Mouse (Mus musculus) spleen, postnatal 14 days (tissue): ENCODE data around the gene Trio.

Experiments
- DNase-seq, 2 experiments: peaks; one replicate each; pipeline ENCODE4 v3.0.0; 2021 to 2022; ENCODE audit warnings: low spot score in 2 of 2

Trio gene

DNA sequence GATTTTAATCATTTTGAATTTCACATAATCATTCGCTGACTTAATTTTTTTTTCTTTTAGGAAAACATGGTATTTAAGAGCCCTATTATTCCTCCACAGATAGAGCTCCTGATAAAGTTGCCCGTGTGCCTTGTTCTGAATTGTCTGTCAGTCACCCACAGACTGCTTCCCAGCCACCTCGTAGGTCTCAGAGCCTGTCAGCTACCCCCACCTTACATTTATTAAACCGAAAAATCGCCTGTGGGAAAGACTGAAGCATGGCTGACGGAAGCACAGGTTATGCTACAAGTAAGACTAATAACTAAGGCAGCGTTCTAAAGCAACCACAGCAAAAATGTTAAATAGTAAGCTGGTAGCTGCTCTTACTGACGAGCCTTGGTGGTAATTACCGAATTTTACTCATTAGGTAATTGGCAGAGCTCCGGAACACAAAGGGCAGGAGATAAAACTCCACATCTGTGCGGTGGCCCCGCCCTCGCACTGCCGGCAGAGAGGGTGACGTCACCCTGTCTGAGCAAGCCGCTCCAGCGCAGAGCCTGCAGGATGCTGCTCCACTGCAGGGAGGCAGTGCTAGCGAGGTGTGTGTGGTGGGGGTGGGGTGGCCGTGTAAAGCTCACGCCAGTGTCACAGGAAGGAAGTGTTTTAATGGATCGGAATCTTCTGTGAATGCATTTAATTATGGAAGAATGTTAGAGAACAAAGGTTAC is 102.2 kb downstream of the Trio start:
- peak; percentile 16 to 37 for DNase-seq

DNA sequence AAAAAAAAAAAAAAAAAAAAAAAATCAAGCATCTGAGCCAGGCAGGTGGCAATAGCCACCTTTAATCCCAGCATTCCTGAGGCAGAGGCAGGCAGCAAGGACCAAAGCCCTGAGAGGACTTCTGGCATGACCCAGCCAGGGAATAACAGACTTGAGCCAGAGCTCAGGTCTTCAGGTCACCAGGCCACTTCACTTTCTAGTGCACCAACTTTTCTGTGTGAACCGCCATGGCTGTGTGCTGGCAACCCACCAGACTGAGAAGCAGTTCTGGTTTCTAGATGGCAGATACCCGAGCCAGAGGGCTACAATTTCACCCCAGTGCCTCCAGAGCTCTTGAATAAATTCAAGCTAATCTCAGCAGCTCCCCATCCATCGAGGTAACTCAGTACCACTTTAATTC is 104.9 kb downstream of the Trio start:
- DNase-seq, result no peak

GRCm38 (mm10) chr15:27919540-27919939 is 106.1 kb downstream of the Trio start:
- no peak for DNase-seq

DNA sequence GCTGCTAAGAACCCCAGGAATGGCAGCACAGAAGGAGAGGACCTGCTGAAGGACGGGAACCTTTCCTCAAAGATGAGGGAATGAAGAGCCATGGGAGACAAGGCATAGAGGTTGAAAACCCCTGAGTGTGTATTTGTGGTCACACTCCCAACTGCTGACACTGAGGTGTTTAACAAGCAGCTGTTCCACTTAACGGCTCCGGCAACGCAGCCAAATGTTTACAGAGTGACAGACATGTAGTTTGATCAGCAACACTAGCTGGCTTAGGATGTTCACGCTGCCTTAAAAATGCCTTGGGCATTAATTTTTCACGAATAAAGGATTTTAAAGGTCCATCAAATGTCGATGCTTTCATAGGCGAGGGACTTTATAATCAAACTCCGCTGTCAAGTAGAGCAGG is 106.8 kb downstream of the Trio start:
- no peak for DNase-seq

- DNase-seq, result no peak
These were observed 109.4 kb downstream of the Trio start for GRCm38 (mm10) chr15:27916204-27916603.

- no peak for DNase-seq
These were observed 112.6 kb downstream of the Trio start for GRCm38 (mm10) chr15:27913013-27913412.

- no peak for DNase-seq
These were observed 114.5 kb downstream of the Trio start for GRCm38 (mm10) chr15:27911196-27911595.

GRCm38 (mm10) chr15:27910179-27910578 is 115.5 kb downstream of the Trio start:
- no peak for DNase-seq

GRCm38 (mm10) chr15:27907649-27908048 is 118.0 kb downstream of the Trio start:
- DNase-seq, result no peak

GRCm38 (mm10) chr15:27906409-27906808 is 119.2 kb downstream of the Trio start:
- no peak for DNase-seq

DNA sequence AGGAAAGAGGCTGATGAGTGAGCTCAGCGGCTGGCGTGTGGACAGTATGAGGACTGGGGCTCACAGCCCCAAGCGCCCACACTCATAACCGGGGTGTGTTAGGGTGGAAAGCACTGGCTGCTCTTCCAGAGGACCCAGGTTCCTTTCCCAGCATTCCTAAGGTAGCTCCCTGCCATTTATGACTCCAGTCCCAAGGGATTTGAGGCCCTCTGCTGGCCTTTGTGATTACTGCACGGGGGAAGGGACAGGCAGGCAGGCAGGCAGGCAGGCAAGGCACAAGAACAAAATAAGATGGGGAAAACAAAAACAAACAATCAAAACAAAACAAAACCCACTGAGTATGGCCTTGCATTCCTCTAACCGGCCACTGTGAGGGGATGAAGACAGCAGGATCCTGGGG is 120.3 kb downstream of the Trio start:
- no peak for DNase-seq

GRCm38 (mm10) chr15:27904346-27905005 is 121.2 kb downstream of the Trio start:
- no peak for DNase-seq

DNA sequence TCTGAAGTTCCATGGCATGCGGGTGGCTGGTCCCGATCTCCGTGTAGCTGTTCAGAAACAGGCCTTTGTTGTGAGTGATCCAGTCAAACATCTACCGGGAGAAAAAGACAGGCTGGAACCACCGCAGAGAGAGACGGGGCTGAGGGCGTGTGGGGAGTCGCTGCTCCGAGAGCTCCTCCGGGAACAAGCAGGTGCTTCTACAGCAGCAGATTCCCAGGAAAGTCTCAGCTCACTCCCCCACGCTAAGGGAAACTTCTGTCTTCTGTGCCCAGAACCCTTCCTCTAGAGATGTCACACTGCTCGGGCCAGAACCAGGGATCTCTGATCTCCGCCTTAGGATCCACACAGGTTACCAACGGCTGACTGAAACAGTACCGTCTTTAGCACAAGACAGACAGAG is 124.4 kb downstream of the Trio start:
- no peak for DNase-seq

- DNase-seq, result no peak
These were observed 126.7 kb downstream of the Trio start for GRCm38 (mm10) chr15:27898795-27899406.

- DNase-seq, result no peak
These were observed 131.5 kb downstream of the Trio start for GRCm38 (mm10) chr15:27894112-27894511.

DNA sequence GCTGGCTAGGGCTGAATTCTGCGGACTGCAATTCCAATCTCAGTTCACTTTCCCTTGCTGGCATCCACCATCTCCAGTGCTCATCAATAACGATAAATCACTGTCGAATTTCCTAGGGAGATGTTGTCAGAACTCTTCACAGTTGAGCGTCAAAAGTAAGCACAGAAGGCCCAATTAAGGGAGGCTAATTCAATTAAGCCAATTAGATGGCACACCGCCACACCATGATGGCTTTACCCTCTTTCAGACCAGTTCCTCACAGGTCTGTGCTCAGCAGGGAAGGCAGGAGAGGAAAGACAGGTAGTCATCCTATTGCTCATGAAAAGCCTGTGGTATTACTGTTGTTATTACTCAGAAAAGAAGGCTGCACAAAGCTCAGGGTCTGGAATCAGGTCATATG is 133.6 kb downstream of the Trio start:
- no peak for DNase-seq

- no peak for DNase-seq
These were observed 135.0 kb downstream of the Trio start for GRCm38 (mm10) chr15:27890666-27891065.

GRCm38 (mm10) chr15:27888153-27888552 is 137.5 kb downstream of the Trio start:
- no peak for DNase-seq

- DNase-seq, result no peak
These were observed 138.7 kb downstream of the Trio start for GRCm38 (mm10) chr15:27886992-27887391.

GRCm38 (mm10) chr15:27884347-27885250 is 141.0 kb downstream of the Trio start:
- DNase-seq, result peak; percentile 53 to 72

GRCm38 (mm10) chr15:27883881-27884280 is 141.8 kb downstream of the Trio start:
- DNase-seq, result no peak

DNA sequence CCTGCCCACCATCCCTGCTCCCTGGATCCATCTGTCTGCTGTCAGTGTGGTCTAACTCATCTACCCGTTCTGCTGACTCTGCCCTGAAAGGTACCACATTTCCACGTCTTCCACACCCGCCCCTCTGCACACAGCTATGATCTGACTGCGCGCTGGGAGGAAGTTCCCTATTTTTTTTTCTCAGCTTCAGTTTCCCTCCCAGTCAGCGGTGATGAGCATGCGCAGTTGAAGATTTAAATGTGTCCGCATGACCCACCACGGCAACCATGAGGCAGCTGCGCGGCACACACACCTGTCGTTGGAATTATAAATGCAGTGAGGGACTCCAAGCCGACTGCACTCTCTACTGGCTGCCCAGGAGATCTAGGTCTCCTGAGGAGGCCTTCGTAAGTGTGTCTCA is 142.8 kb downstream of the Trio start:
- DNase-seq, result no peak
